Mouse (Mus musculus) CD8-positive naive resting alpha-beta T cell, adult 2 months (primary cell): ENCODE data around the gene Kcnab1.

Experiments used
- DNase-seq, 2 experiments: peaks; one replicate each; pipeline ENCODE4 v3.0.0; 2022; ENCODE audit warnings: low read depth in 2 of 2, low spot score in 2 of 2

The Kcnab1 gene

GRCm38 (mm10) chr3:65302559-65302958, 193.4 kb downstream of the Kcnab1 start:
- no peak for DNase-seq

DNA sequence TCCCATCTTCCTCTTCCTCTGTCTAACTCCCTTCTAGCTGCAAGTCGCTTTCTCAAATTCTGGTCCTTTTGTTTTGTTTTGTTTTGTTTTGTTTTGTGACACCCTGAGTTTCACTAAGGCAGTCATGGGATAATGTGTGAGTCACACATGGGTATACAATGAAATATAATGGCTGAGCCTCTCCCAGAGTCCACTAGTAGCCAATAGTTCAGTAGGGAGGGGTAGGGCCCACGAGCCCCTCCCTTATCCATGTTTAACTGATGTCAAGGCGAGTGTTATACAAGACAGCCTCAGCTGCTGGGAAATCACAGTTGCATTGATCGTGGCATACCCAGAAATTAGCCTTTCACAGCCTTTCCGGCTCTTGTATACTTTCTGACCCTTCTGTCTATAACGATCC, 206.7 kb downstream of the Kcnab1 start:
- no peak for DNase-seq

- no peak for DNase-seq
These were observed 207.6 kb downstream of the Kcnab1 start for GRCm38 (mm10) chr3:65316738-65317137.

DNA sequence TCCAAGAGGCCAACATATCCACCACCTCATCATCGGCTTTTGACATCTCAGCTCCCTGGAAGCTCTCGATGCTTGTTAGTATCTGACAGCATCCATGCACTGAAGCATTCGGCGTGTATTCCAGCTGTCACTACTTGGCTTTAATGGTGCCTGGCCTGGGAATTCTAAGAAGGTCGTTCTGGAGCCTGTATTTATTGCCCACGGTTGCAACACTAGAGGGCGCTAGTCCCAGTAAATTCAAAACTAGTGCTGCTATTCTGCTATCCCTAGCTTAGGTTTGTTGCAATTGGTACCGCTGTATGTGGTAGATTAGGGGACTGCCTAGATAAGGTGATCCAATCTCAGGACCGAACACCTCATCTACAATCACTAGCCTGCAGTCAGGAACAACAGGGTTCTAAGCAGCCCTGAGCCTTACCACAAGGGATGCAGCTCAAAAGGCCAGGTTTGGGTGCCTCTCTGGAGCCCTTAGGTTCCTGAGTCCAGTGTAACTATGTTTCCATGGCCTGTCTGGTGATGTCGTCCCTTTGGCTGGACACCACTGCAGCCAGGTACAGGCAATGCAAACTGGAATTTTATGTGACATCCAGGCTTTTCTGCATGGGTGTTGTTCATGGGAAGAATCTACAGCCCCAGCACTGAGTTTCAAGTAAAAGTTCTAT, 208.8 kb downstream of the Kcnab1 start:
- peak; percentile 1 to 7 for DNase-seq

DNA sequence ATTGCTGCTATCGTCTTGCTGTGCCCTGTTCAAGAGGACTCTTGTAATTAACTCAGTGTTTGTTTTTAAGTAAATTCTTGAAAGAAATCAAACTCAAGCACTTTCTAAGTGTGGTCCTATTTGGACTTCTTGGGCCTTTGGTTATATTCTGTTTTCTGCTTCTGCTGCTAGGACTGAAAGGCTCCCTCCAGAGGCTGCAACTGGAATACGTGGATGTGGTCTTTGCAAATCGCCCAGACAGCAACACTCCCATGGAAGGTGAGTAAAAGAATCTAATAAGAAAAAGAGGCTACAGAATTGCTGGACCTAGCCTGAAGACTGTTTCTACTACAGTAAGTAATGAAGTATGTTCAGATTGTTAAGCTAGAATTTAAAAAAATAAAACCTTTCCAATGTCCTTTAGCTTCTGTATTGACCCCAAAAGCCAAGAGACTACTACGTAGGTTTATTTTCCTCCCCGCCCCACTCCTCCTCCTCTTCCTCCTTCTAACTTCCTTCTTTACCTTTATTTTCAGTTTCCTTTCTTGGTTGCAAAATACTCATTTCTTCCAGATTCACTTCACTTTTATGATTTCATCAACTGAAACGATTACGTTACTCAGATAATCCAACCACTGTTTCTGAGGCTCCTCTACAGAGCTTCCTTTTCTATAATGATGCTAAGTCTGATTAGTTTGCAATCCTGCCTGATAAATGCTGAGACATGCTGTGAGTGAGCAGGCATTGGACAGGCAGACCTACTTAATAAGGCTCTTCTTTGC, 210.2 kb downstream of the Kcnab1 start:
- no peak for DNase-seq

DNA sequence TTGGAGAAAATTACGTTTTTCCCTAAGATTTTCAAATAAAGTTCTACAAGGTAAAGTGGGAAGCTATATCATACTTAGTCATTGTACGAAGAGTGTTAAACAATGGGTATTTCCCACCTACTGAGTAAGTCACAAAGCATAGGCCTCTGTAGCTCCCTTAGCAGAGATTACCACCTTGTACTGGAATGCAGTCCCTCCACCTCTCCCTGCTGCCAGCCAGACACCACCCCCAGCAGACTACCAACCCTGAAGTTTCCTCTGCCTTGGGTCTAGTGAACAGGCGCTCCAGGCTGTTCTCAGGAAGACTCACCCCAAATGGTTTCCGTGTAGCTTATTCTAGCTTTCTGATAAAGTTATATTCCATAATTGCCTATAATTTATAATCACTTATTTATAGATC, 211.8 kb downstream of the Kcnab1 start:
- no peak for DNase-seq

GRCm38 (mm10) chr3:65321981-65322779, 213.0 kb downstream of the Kcnab1 start:
- DNase-seq: no peak

DNA sequence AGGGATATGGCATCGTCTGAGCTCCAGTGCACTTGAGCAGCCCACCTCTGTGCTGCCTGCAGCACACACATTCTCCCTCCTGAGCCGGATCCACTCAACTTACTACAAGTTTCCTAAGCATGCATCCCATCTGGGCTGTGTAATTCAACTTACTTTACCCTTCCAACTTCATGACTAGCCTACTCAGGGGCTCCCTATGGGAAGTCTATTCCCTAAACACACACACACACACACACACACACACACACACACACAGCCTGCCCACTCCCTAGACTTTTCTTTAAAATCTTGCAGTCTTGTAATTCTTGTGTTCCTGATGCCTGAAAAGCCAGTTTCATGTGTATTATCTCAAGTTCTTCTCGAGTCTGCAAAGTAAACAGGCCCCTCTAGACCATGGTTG, 216.1 kb downstream of the Kcnab1 start:
- no peak for DNase-seq

DNA sequence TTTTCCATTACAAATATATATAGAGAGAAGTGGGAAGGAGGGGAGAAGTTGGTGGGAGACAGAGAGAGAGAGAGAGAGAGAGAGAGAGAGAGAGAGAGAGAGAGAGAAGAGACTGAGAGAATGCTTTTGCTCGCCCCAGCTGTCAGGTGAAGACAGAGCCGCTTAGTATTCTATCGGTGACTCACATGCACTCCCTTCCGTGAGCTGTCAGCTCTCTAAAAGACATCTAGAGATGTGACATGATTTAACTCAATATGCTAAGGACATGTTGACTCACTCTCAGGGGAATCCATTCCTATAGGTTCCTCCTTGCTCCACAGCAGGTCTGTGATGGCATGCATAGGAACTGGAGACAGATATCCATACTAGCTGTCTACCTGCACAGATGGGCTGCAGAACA, 219.6 kb downstream of the Kcnab1 start:
- DNase-seq: no peak

- no peak for DNase-seq
These were observed 228.8 kb downstream of the Kcnab1 start for GRCm38 (mm10) chr3:65337835-65338464.

DNA sequence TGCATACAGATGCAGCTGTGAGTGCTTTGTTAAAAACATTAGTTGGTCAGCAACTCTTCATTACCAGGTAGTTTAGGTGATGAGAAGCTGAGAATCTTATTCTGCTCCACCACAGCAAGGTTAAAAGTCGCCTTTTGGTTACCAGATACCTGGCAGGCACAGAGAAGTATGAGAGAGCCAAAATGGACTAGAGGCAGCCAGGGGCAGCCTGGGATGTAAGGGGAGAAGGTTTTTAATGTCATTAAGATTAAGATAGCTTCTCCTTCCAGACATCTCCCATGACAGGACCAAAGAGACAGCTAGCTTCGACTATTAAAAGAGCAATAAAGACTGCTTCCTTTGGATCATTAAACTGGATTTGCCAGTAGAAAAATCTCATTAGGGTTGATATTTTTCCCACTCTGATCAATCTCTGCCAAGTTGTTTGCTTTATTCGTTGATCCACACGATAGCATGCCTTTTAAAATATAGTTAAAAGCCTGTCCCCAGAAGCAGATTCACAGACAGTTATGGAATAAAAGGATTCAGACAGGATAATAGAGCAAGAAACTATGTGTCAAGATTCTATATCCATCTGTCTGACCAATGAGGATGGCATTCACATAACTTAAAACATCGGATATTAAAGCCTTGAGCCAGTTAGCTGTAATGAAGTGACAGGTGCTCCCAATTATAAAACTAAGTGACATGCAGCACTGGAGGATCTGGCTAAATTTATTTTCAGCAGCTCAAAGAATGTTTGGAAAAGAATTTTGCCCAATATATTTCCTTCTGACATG, 231.2 kb downstream of the Kcnab1 start:
- no peak for DNase-seq

DNA sequence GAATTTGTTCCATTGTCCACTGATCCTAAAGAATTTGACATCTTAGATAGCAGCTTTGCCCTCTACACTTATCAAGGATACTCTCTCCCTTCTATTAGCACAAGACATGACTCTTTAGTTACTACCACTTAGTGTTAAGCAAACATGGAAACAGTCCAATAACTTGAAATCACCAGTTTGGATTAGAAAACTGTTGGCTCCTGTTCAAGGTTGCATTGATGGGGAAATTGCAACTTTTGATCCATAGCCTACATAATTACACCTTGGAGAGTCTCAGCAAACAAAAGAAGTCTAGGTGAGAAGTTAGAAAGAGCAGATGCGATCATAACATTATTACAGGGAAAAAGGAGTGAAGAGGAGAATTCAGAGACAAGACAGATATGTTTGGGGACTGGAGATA, 237.0 kb downstream of the Kcnab1 start:
- no peak for DNase-seq

DNA sequence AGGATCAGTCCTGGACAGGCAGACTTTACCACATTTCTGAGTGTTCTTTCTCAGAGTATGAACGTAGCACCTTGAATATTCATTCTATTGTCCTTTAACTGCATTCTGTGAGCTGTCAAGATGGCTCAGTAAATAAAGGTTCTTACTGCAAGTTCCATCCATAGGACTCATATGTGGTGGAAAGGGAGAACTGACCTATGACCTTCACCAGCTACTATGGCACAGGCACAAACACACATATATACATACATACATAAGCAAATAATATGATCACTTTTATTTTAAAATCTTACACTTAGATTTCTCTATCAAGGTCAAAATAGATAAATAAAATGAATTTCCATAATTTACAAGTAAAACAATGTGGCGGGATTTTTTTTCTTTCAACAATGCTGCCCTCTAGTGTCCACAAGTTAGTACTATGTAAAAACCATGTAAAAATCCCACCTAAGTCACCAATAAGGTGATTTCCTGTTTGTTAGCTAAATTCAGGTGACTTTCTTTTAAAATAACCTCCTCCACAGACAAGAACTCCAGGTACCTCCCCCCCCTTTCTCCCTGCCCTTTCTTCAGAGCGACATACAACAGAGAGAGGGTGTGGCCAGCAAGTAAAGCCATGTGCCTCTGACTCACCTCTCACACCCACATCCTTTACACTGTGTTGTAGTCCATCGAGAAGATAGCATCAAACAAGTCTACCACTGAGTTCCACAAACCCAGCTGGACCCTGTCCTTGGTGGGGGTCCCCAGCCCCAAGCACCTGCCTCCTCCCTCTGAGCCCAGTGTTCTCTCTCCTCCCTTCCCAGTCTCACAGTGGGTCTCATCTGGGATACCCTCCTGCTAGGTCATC, 243.3 kb downstream of the Kcnab1 start:
- peak in 1 of 2 experiments; percentile 1 for DNase-seq

GRCm38 (mm10) chr3:65353263-65354037, 244.3 kb downstream of the Kcnab1 start:
- DNase-seq: no peak

GRCm38 (mm10) chr3:65355479-65355878, 246.3 kb downstream of the Kcnab1 start:
- no peak for DNase-seq

- DNase-seq: no peak
These were observed 249.1 kb downstream of the Kcnab1 start for GRCm38 (mm10) chr3:65358275-65358674.

GRCm38 (mm10) chr3:65358841-65359240, 249.7 kb downstream of the Kcnab1 start:
- no peak for DNase-seq

DNA sequence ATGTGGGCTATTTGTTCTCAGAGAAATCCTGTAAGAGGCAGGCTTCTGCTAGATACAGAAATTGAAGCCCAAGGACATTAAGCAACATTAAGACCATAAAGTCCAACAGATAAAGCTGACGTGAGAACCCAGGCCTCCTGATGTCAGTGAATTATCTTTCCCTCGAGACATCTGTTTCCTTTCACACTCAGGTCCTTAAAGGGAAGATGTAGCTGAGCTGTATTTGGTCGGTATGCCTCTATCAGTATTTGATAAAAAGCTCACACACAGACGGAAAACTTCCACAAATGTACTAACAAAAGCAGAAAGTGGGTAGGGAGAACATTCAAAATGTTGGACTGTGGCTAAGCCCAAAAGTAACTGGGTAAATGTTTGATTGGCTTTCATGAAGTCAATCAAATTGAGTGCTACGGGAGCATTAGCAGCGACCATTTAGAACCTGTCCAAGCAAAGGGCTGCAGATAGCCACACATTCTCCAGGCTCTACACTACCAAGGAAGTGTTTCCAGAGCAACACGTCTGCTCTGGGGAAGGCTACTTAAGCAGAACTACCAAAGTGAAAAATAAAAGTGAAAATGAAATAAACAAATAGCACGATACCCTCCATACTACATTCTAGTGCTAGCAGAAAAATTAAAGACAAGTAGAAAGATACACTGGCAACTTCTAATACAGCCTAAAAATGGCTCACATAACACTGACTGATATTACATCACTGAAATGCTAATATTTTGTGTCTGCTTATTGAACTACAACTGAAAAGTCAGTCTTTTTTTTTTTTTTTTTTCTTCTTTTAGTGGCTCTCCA, 251.2 kb downstream of the Kcnab1 start:
- DNase-seq: no peak
